Mouse (Mus musculus) hindbrain, embryonic 11.5 days (tissue): ENCODE measurements around the gene Olfr160. TPM values are rescaled to one million over a fixed set of nuclear protein-coding genes. Genes with fewer than 3 reads are reported as not detected.

ENCODE experiments used
- ATAC-seq: fragments of 200-750 bp; cut with Nextera tagmentation; 2 replicates; pipeline ENCODE4 v1.8.0; 2017; ENCODE audit warnings: mild to moderate bottlenecking, moderate TSS enrichment, moderate library complexity; ENCODE audit not compliant: low FRiP score
- DNase-seq: peaks from one replicate; pipeline ENCODE4 v3.0.0-alpha.2; 2015; ENCODE audit warnings: low spot score
- H3K27ac ChIP-seq: fragments of 300-500 bp; sonication (generic); 2 replicates; pipeline ENCODE4 v1.5.1; 2014; ENCODE audit warnings: mild to moderate bottlenecking, low read depth, low read length
- H3K27me3 ChIP-seq: fragments of 300-500 bp; sonication (generic); 2 replicates; pipeline ENCODE4 v1.6.1; 2014; ENCODE audit warnings: mild to moderate bottlenecking, low read length, moderate library complexity, mixed read lengths; ENCODE audit not compliant: control insufficient read depth, insufficient read depth
- H3K36me3 ChIP-seq: fragments of 300-500 bp; sonication (generic); 2 replicates; pipeline ENCODE4 v1.6.1; 2014; ENCODE audit warnings: mild to moderate bottlenecking, low read length, moderate library complexity, mixed read lengths; ENCODE audit not compliant: control insufficient read depth, insufficient read depth
- H3K4me1 ChIP-seq: fragments of 300-500 bp; sonication (generic); replicated peaks from 2 replicates; pipeline ENCODE4 v1.6.1; 2014; ENCODE audit warnings: low read length, mixed read lengths; ENCODE audit not compliant: control insufficient read depth, insufficient read depth
- H3K4me2 ChIP-seq: fragments of 300-500 bp; sonication (generic); replicated peaks from 2 replicates; pipeline ENCODE4 v1.6.1; 2014; ENCODE audit warnings: mild to moderate bottlenecking, low read depth, low read length
- H3K4me3 ChIP-seq: fragments of 300-500 bp; sonication (generic); 2 replicates; pipeline ENCODE4 v1.5.1; 2014; ENCODE audit warnings: low read depth, low read length
- H3K9ac ChIP-seq: fragments of 300-500 bp; sonication (generic); 2 replicates; pipeline ENCODE4 v1.6.1; 2014; ENCODE audit warnings: low read depth, low read length
- H3K9me3 ChIP-seq: fragments of 300-500 bp; sonication (generic); 2 replicates; pipeline ENCODE4 v1.6.1; 2016; ENCODE audit warnings: low read length; ENCODE audit not compliant: control insufficient read depth
- WGBS: fragments of 180-500 bp; shearing (Covaris S2); extraction: QIAGEN DNeasy Blood & Tissue Kit; methylation state at CpG from one replicate; pipeline ENCODE4 v1.1.7; 2014; 5-methylcytosine and 5-hydroxymethylcytosine counted together
- polyA plus RNA-seq: library from polyadenylated mRNA; unstranded; fragments of >200 nt; fragmentation: Nextera tagmentation; extraction: Ambion mirVana; gene quantifications from 2 replicates; pipeline ENCODE4 v1.2.1, GENCODE M21; 2014

Gene Olfr160
- polyA plus RNA-seq, 1 experiment from 2014 or later: not detected

DNA sequence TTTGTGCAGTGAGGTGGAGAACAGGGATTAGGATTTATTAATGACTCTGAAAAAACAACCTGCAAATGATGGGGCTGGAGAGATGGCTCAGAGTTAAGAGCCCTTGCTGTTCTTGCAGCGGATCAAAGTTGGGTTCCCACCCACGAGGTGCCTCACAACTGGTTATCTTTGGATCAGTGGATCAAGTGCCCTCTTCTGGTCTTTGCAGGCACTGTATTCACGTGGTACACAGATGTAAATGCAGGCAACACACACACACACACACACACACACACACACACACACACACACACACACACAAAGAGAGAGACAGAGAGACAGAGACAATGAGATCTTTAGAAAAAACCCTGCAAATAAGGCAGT, 28.1 kb downstream of the Olfr160 start:
- Histone ChIP-seq H3K4me1 (no peaks in the 10 kb centered on the region), H3K9me3 (no peaks in the 10 kb centered on the region), H3K4me3 (no peak overlapping the region), H3K9ac (no peak overlapping the region), H3K36me3 (no peaks in the 10 kb centered on the region), H3K4me2 (no peak overlapping the region), H3K27ac (no peak overlapping the region), H3K27me3 (no peaks in the 10 kb centered on the region)
- DNase-seq: no peak
- ATAC-seq: no peak
- WGBS: 49% methylated on average over 3 of the region's 3 CpGs

GRCm38 (mm10) chr9:37687288-37687940, 28.6 kb downstream of the Olfr160 start:
- ATAC-seq (no peak), DNase-seq (no peak)
- WGBS: 85% methylated on average over 3 of the region's 3 CpGs
- no peak overlapping the region for H3K4me2 ChIP-seq
- no peaks in the 10 kb centered on the region for H3K4me1 ChIP-seq
- H3K27ac ChIP-seq: no peak overlapping the region
- no peak overlapping the region for H3K9ac ChIP-seq
- no peak overlapping the region for H3K4me3 ChIP-seq
- H3K27me3 ChIP-seq: no peaks in the 10 kb centered on the region
- H3K36me3 ChIP-seq: no peaks in the 10 kb centered on the region
- H3K9me3 ChIP-seq: no peaks in the 10 kb centered on the region

GRCm38 (mm10) chr9:37681123-37681522, 34.9 kb downstream of the Olfr160 start:
- Histone ChIP-seq H3K9me3 (no peaks in the 10 kb centered on the region), H3K36me3 (no peaks in the 10 kb centered on the region), H3K4me3 (no peak overlapping the region), H3K27ac (no peak overlapping the region), H3K4me2 (no peak overlapping the region), H3K9ac (no peak overlapping the region), H3K4me1 (no peaks in the 10 kb centered on the region), H3K27me3 (no peaks in the 10 kb centered on the region)
- DNase-seq: no peak
- WGBS: 90% methylated on average over 1 of the region's 1 CpGs
- no peak for ATAC-seq

DNA sequence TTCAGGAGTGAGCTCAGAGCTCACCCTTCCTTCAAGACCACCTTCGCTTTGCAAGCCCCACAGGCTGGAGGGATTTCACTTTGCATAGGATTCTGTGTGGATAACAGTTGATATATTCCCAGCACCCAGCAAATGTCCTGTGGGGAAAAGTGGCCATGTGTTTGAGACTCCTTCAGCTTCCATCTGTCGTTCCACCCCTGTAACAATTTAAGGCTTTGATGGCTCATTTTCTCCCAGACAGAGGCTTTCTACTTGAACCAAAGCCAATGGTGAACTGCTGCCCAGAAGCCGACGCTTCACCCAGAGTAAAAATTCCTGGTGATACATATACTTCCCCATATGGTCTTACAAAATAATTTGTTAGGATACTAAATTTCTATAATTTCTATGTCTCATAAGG, 40.8 kb downstream of the Olfr160 start:
- Histone ChIP-seq H3K36me3 (no peaks in the 10 kb centered on the region), H3K4me1 (no peaks in the 10 kb centered on the region), H3K27ac (no peak overlapping the region), H3K9me3 (no peaks in the 10 kb centered on the region), H3K4me2 (no peak overlapping the region), H3K9ac (no peak overlapping the region), H3K27me3 (no peaks in the 10 kb centered on the region), H3K4me3 (no peak overlapping the region)
- ATAC-seq: no peak
- DNase-seq: no peak
- 92% methylated on average over 4 of the region's 4 CpGs for WGBS

- no peak overlapping the region for H3K9ac ChIP-seq
- no peaks in the 10 kb centered on the region for H3K9me3 ChIP-seq
- DNase-seq (no peak), ATAC-seq (no peak)
- no peak overlapping the region for H3K27ac ChIP-seq
- H3K4me3 ChIP-seq: no peak overlapping the region
- H3K4me2 ChIP-seq: no peak overlapping the region
- no peaks in the 10 kb centered on the region for H3K27me3 ChIP-seq
- H3K4me1 ChIP-seq: no peaks in the 10 kb centered on the region
- WGBS: 88% methylated on average over 3 of the region's 3 CpGs
- no peaks in the 10 kb centered on the region for H3K36me3 ChIP-seq
Observed at GRCm38 (mm10) chr9:37670261-37670660, 45.8 kb downstream of the Olfr160 start.

- Histone ChIP-seq H3K4me3 (no peak overlapping the region), H3K4me2 (no peak overlapping the region), H3K36me3 (no peaks in the 10 kb centered on the region), H3K27me3 (no peaks in the 10 kb centered on the region), H3K4me1 (no peaks in the 10 kb centered on the region), H3K9me3 (no peaks in the 10 kb centered on the region), H3K9ac (no peak overlapping the region), H3K27ac (no peak overlapping the region)
- DNase-seq (no peak), ATAC-seq (no peak)
- 61% methylated on average over 4 of the region's 4 CpGs for WGBS
Observed at GRCm38 (mm10) chr9:37669678-37670077, 46.4 kb downstream of the Olfr160 start.

DNA sequence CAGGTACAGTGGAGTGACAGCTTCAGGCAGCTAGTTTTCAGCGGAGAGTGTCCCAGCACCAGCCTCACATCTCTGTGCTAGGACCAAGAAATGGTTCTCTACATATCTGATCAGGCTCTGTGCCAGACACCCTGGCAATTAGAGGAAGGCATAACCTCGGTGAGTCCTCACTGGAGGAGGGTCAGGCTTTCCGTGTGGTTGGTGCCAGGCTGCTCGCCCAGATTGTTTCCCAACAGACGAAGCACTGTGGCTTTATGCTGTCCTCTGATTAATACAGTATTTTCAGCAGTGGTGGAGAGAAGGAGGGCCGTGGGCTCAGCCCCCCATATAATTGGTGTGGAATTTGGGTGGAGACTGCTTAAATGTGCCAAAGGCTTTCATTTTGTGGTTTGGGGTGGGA, 46.9 kb downstream of the Olfr160 start, which contains the start of gene Panx3:
Gene Panx3 (minus strand): TSS at position 121 of the 400 bp plus-strand sequence.
- no peaks in the 10 kb centered on the region for H3K4me1 ChIP-seq
- no peak within 1 kb of the TSS for H3K9ac ChIP-seq
- H3K27ac ChIP-seq: no peak within 1 kb of the TSS
- DNase-seq (no peak), ATAC-seq (no peak)
- H3K4me3 ChIP-seq: no peak within 1 kb of the TSS
- H3K36me3 ChIP-seq: no peaks in the 10 kb centered on the region
- H3K9me3 ChIP-seq: no peaks in the 10 kb centered on the region
- WGBS: 72% methylated on average over 6 of the region's 6 CpGs
- H3K27me3 ChIP-seq: no peaks in the 10 kb centered on the region
- H3K4me2 ChIP-seq: no peak within 1 kb of the TSS

- no peak overlapping the region for H3K27ac ChIP-seq
- WGBS: 84% methylated on average over 7 of the region's 7 CpGs
- ATAC-seq (no peak), DNase-seq (no peak)
- H3K9me3 ChIP-seq: no peaks in the 10 kb centered on the region
- H3K4me2 ChIP-seq: no peak overlapping the region
- no peaks in the 10 kb centered on the region for H3K36me3 ChIP-seq
- no peaks in the 10 kb centered on the region for H3K27me3 ChIP-seq
- H3K4me1 ChIP-seq: no peaks in the 10 kb centered on the region
- H3K9ac ChIP-seq: no peak overlapping the region
- no peak overlapping the region for H3K4me3 ChIP-seq
Observed at GRCm38 (mm10) chr9:37666045-37666444, 50.0 kb downstream of the Olfr160 start.

DNA sequence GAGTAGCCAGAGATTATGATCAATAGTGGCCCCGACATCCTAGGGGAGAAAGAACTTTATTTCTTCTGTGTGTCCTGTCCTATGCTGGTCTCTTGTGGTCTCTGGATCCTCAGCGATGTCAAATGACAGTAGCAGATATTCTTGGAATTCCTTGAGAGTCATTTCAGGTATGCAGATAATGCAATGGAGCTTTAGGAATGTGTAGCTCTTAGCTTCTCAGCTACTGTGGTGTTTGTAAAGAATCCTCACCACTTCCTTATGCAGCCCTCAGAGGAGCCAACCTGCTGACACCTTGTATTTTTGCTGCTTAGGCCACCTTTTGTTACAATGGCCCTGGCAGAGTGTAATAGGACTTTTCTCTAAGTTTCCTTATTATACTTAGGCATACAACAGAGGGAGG, 51.4 kb downstream of the Olfr160 start:
- H3K36me3 ChIP-seq: no peaks in the 10 kb centered on the region
- no peak overlapping the region for H3K4me3 ChIP-seq
- no peaks in the 10 kb centered on the region for H3K27me3 ChIP-seq
- no peaks in the 10 kb centered on the region for H3K9me3 ChIP-seq
- H3K4me2 ChIP-seq: no peak overlapping the region
- H3K27ac ChIP-seq: no peak overlapping the region
- no peak for ATAC-seq
- WGBS: 86% methylated on average over 2 of the region's 2 CpGs
- no peaks in the 10 kb centered on the region for H3K4me1 ChIP-seq
- H3K9ac ChIP-seq: no peak overlapping the region
- DNase-seq: no peak
